Mouse (Mus musculus) left cerebral cortex, postnatal 36 days (tissue): ENCODE measurements around the gene Slc22a6. TPM values are rescaled to one million over a fixed set of nuclear protein-coding genes. Genes with fewer than 3 reads are reported as not detected.

Experiments used
- DNase-seq, 2 experiments: peaks; one replicate each; pipeline ENCODE4 v3.0.0; 2021 to 2022; ENCODE audit warnings: low spot score in 2 of 2, mixed read lengths in 1 of 2
- intact Hi-C: fragments of 180-260 bp; cut with DNase I; formaldehyde crosslinking; loops from one replicate; pipeline ENCODE4 v1.15.1; 2025
- total RNA-seq, 2 experiments: library from RNA; stranded (reverse); gene quantifications; 2 replicates each; pipeline ENCODE4 v1.2.3; 2021

The Slc22a6 gene
- total RNA-seq = 1 to 10 TPM; 5.0 to 6.0 TPM

DNA sequence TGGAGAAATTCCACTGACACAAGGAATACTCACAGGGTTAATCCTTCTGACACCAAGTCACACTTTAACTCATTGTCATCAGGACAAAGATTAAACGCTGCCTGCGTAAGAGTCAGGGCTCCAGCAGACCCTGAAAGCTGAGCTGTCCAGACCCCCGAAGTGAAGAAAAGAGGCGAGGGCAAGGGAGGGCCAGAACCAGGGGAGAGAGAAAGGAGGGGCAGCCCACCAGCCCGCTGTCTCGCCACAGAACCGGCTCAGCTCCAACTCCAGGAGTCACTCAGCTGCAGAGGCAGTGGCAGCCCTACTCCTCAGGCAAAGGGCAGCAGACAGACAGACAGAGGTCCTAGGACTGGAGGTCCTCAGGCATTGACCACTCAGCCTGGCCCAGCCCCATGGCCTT, at the start of gene Slc22a6:
TSS of gene Slc22a6 (plus strand) at position 136 of the 400 bp plus-strand sequence.
- intact Hi-C loops = no loop called here
- no peak for DNase-seq

DNA sequence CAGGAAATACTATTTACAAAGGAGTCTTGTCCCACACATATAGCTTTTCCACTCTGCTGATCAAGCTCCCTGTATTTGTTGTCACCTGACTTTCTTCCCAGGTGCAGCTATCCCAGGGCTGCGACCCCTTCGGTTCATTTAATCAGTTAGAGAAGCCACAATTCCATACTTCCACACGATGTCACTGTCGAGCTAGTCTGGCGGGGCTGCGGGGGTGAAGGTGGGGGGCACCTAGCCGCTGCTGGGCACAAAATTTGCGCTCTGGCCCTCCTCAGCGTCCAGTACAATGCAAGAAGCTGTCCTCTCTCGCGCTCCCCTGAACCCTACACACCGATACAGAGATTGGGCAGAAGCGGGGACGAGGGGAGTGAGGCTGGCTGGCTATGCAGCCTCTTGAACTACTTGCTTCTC, 48.4 kb upstream of the Slc22a6 start:
- peak; percentile 35 to 43 for DNase-seq
- intact Hi-C loops = loop anchor here (2.0 kb wide), 1 partner anchor 113 kb away; no protein-coding TSS in a partner anchor

- intact Hi-C loops = no loop called here
- no peak for DNase-seq
These were observed 47.3 kb upstream of the Slc22a6 start for GRCm38 (mm10) chr19:8570341-8571040.

DNA sequence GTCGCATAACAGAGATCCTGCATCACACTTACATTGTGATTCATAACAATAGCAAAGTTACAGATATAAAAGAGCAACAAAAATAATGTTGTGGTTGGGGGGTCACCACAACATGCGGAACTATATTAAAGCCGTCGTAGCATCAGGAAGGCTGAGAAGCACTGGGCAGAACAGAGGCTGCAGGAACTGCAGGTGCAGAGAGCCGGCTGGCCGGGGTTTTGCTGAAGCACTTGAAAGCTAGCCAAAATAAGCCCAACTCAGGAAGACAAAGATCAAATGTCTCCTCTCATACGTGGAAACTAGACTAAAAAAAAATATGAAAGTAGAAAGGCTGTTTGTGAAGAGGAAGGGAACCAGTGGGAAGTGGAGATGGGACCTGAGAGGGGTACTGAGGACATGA, 46.1 kb upstream of the Slc22a6 start:
- DNase-seq = no peak
- intact Hi-C loops = no loop called here

DNA sequence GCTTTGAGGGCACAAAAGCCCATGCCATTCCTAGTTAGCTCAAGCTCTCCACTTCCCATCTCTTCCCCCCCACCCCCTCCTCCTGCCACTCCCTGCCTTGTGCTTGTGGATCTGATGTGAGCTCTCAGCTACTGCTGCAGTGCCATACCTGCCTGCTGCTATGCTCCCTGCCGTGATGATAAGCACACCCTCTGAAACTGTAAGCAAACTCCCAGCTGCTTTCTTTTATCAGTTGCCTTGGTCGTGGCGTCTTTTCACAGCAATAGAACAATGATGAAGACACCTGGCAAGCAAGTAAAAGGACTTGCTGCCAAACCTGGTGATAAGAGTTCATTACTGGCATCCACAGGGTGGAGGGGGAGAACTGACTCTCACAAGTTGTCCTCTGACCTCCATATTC, 45.4 kb upstream of the Slc22a6 start:
- no peak for DNase-seq
- intact Hi-C loops = no loop called here

- intact Hi-C loops = no loop called here
These were observed 40.4 kb upstream of the Slc22a6 start for GRCm38 (mm10) chr19:8577432-8577831.

GRCm38 (mm10) chr19:8578293-8578969, 39.4 kb upstream of the Slc22a6 start:
- intact Hi-C loops = loop anchor here (1.0 kb wide), 2 partner anchors 84 to 105 kb away; no protein-coding TSS in a partner anchor
- DNase-seq = peak; percentile 88 to 90

More at GRCm38 (mm10) chr19:8577432-8577831, 40.4 kb upstream of the Slc22a6 start:
- no peak for DNase-seq

- intact Hi-C loops = loop anchor here (1.0 kb wide), 2 partner anchors 83 to 104 kb away; no protein-coding TSS in a partner anchor
- peak; percentile 30 to 33 for DNase-seq
These were observed 38.9 kb upstream of the Slc22a6 start for GRCm38 (mm10) chr19:8578970-8579342.

DNA sequence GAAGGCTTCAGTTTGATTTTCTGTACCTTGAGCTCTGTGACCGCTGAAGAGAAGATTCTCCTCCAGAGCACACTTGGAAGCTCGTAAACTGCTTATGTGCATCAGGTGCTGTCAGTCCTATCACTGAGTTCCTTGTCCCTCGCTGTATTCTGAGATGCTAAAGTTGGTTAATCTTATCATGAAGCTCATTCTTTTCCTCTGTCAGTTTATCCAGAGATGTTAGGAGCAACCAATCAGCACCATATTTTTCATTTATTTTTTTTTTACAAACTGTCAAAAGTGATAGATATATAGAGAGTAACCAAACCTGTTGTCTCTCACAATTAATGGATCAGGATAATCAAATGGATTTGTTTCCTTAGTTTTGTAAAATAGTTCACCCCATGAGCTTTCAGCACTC, 32.5 kb upstream of the Slc22a6 start:
- no peak for DNase-seq
- intact Hi-C loops = no loop called here

DNA sequence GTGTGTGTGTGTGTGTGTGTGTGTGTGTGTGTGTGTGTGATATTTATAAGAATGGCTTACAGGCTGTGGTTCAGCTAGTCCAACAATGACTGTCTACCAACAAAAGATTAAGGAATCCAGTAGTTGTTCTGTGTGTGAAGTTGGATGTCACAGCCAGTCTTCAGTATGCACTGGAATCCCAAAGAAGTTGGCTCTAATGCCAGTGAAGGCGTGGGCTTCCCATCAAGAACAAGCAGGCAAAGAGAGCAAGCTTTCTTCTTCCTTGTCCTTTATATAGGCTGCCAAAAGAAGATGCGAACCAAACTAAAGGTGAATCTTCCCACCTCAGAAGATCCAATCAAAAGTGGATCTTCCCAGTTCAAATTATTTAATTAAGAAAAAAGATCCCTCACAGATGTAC, 31.9 kb upstream of the Slc22a6 start:
- intact Hi-C loops = no loop called here
- peak in 1 of 2 experiments; percentile 12 for DNase-seq

DNA sequence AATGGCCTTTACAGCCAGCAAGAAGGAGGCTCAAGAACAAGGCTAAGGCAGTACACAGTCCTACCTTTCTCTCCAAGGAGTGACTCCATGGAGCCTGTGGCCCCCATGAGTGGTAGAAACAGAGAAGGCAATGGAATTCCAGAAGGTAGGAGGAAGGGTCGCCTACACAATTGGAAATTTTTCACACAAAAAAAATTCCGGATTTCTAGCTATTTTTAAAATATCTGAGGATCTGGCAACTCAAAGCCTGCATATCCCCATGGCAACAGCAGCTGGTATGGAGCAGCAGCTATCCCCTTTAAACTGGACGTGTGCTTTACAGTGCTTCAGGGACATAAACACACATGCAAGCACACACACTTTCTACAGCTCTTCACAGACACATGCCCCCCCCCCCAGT, 31.5 kb upstream of the Slc22a6 start:
- intact Hi-C loops = no loop called here
- peak; percentile 8 to 25 for DNase-seq

DNA sequence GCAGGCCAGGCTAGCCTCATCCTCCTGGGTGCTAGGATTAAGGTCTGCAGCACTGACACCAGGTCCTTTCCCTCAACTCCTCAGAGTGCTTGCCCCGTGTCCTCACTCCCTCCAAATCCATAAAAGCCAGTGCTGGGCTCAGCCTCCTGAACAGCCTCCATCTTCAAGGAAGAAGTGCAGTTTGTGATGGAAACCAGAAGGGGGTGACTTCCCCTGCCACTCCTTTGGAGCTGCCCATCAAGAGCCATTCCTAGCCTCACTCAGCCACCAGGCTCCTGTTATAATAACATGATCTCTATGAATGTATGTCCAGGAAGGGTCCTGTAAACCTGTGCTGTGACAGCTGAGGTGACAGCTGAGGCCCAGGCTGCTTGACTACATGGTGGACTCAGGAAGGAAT, 30.5 kb upstream of the Slc22a6 start:
- no peak for DNase-seq
- intact Hi-C loops = no loop called here

DNA sequence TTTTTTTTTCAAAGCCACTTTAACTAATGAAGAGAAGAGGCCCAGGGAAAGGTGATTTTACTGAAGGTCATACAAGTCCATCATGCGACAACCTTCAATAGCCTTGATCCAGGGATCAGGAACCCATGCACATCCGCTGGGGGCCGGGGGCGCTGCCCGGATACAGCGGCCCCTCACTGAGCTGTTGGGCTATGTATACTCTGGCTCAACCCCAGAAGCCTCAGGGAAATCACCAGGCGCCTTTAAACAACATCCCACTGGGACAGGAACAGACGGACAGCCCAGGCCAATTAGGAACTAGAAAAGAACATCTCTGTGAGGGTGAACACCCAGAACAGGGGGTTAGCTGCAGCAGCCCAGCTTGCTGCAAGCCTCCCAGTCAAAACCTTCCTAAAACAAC, 26.9 kb upstream of the Slc22a6 start, which contains the start of gene Slc22a8:
TSS of gene Slc22a8 (plus strand) at position 301 of the 400 bp plus-strand sequence.
- intact Hi-C loops = no loop called here
- DNase-seq = no peak

- DNase-seq = no peak
- intact Hi-C loops = no loop called here
These were observed 25.7 kb upstream of the Slc22a6 start for GRCm38 (mm10) chr19:8592155-8592554.

DNA sequence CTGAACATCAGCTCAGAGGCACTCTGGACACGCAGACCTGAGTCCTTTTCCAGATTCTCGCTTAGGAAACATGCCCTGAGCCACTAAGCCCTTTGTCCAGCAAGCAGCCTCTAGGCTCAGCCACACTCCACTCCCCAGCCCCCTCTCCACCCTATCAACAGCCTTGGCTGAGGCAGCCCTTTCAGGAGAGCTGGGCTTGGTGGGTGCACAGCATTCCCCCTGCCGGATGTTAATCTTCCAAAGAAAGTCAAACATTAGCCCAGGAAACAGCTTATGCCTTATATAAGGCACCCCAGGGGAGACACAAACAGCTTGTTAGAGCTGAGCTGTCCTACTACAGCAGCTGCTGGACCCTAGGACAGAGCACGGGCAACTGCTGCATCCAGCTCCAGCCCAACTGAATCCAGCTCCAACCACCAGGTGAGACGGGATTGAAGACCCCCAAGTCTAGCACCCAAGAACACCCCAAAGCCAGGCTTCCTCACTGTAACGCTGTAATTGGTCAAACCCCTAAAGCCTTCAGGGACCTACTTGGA, 24.9 kb upstream of the Slc22a6 start:
- no peak for DNase-seq
- intact Hi-C loops = no loop called here

DNA sequence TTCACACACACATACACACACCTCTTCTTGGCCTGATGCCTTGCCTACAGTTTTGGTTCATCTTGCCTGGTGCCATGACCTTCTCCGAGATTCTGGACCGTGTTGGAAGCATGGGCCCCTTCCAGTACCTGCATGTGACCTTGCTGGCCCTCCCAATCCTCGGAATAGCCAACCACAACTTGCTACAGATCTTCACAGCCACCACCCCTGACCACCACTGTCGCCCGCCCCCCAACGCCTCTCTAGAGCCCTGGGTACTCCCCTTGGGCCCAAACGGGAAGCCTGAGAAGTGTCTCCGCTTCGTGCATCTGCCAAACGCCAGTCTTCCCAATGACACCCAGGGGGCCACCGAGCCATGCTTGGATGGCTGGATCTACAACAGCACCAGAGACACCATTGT, 24.0 kb upstream of the Slc22a6 start:
- intact Hi-C loops = no loop called here
- no peak for DNase-seq

- no peak for DNase-seq
- intact Hi-C loops = no loop called here
These were observed 23.3 kb upstream of the Slc22a6 start for GRCm38 (mm10) chr19:8594518-8594917.

GRCm38 (mm10) chr19:8597269-8597668, 20.6 kb upstream of the Slc22a6 start:
- intact Hi-C loops = loop anchor here (5.0 kb wide), 1 partner anchor 50 kb away; no protein-coding TSS in a partner anchor
- DNase-seq = no peak

- intact Hi-C loops = loop anchor here (5.0 kb wide), 1 partner anchor 48 kb away; no protein-coding TSS in a partner anchor
- DNase-seq = no peak
These were observed 18.6 kb upstream of the Slc22a6 start for GRCm38 (mm10) chr19:8599229-8599628.

DNA sequence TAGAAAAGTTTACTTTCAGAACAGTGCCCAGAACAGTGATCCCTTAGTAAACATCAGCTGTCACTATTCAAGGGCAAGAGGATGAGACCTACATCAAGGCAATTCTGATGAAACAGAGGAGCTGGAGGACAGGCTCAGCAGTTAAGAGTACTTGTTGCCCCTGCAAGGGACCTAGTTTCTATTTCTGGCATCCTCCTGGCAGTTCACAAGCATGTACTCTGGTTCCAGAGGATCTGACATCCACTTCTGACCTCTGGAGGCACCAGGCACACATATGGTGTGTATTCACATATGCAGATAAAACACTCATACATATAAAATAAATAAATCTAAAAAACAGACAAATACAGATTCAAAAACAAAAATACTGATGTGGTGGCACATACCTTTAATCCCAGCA, 15.9 kb upstream of the Slc22a6 start:
- DNase-seq = no peak
- intact Hi-C loops = no loop called here

- no peak for DNase-seq
- intact Hi-C loops = no loop called here
These were observed 14.9 kb upstream of the Slc22a6 start for GRCm38 (mm10) chr19:8602914-8603313.
